Mouse (Mus musculus) ES-Bruce4 (cell line): ENCODE data around the gene Chrng.

Experiments
- CTCF ChIP-seq: IDR thresholded peaks from one replicate; pipeline ENCODE4 v1.8.1; 2011; ENCODE audit warnings: low read depth, low read length
- EP300 ChIP-seq: IDR thresholded peaks from 2 replicates; pipeline ENCODE4 v1.6.1; 2011; ENCODE audit warnings: low read depth, low read length; ENCODE audit not compliant: insufficient read depth

- no peak for TF ChIP-seq CTCF
- TF ChIP-seq EP300: no peak
Observed at GRCm38 (mm10) chr1:87214748-87215147, 10.3 kb downstream of the Chrng start.
